In the genomic region with DNA sequence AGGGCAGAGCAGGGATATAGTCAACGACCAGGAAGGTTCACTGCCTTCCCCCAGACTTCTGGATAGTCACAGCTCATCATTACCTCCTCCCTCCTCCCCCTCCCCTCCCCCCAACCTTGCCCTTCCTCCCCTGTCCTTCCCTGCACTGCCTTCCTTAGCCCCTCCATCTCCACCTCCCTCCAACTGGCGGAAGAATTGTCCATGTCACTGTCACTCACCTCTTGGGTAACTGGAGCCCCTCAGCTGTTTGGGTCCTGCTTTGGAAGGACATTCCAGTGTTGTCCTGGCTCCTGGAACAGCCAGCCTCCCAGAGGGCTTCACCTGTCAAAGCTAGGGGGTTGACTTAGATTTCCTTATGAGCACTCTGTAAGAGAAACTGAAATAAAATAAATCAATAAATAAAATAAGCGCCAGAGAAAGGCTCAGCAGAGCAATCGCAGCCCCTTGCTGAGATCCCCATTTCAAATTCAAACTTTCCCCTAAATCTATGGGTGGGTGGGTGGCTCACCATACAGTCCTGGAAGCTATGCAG, we compare ENCODE assay signal across 21 mouse cellular contexts. TPM values are rescaled to one million over a fixed set of nuclear protein-coding genes. Genes with fewer than 3 reads are reported as not detected.
"Had no signal": no experiment of that assay in that cellular context is flagged by ENCODE, and none has a peak within 500 bp of the region (broad histone marks: within the 10 kb centered on the region; RNA-seq: fewer than 3 reads in every experiment).

No protein-coding gene starts in this region.

- H3K36me3 ChIP-seq: kidney, embryonic 15.5 days; midbrain, embryonic 13.5 days; stomach, embryonic 15.5 days had no signal

- ATAC-seq: liver, postnatal 0 days; lung, postnatal 0 days; midbrain, embryonic 13.5 days had no signal

- H3K27me3 ChIP-seq: kidney, embryonic 15.5 days; midbrain, embryonic 13.5 days; stomach, embryonic 15.5 days had no signal

- H3K4me2 ChIP-seq: kidney, embryonic 15.5 days; liver, embryonic 11.5 days; lung, embryonic 14.5 days; midbrain, embryonic 13.5 days; stomach, embryonic 15.5 days had no signal

- H3K4me1 ChIP-seq: kidney, embryonic 15.5 days; stomach, embryonic 15.5 days had no signal

- H3K9ac ChIP-seq: kidney, embryonic 15.5 days; liver, embryonic 14.5 days; liver, postnatal 0 days; lung, embryonic 14.5 days; midbrain, embryonic 13.5 days; stomach, embryonic 15.5 days had no signal

- H3K27ac ChIP-seq: kidney, embryonic 15.5 days; left cerebral cortex, adult 2 months; liver, embryonic 14.5 days; macrophage; midbrain, embryonic 13.5 days; stomach, embryonic 15.5 days had no signal

- H3K9me3 ChIP-seq: kidney, embryonic 15.5 days; midbrain, embryonic 13.5 days; stomach, embryonic 15.5 days had no signal

- DNase-seq: kidney, adult 8-10 months; kidney, postnatal 10 days; kidney, postnatal 36 days; layer of hippocampus, postnatal 36 days; liver, postnatal 0 days; lung, embryonic 14.5 days; right cerebral cortex, postnatal 4 days; spleen, adult 18-20 months; thymus, postnatal 25 days had no signal

- H3K4me3 ChIP-seq: kidney, embryonic 15.5 days; left cerebral cortex, adult 2 months; midbrain, embryonic 13.5 days; stomach, embryonic 15.5 days had no signal

RNA-seq across cellular contexts. Expression of a gene that starts 41.5 kb away (rescaled TPM):
- polyA plus RNA-seq: urinary bladder, adult 2 months had no signal

RNA-seq across cellular contexts. Expression of a gene that starts 51.2 kb away (rescaled TPM):
- total RNA-seq: megakaryocyte, adult 5-6 weeks had no signal
- polyA plus RNA-seq: kidney, embryonic 15.5 days; limb, embryonic 11.5 days; liver, embryonic 11.5 days; liver, embryonic 14.5 days; liver, postnatal 0 days; lung, embryonic 14.5 days; lung, postnatal 0 days; macrophage; midbrain, embryonic 13.5 days; stomach, embryonic 15.5 days; thymus, postnatal 0 days had no signal
